Mouse (Mus musculus): ENCODE results near the gene A630095N17Rik.
"Not testable (repeated sequence)": the region's sequence is repeated elsewhere in the genome, so short reads cannot be mapped to it uniquely, and the experiment has no call there.

The A630095N17Rik gene

DNA sequence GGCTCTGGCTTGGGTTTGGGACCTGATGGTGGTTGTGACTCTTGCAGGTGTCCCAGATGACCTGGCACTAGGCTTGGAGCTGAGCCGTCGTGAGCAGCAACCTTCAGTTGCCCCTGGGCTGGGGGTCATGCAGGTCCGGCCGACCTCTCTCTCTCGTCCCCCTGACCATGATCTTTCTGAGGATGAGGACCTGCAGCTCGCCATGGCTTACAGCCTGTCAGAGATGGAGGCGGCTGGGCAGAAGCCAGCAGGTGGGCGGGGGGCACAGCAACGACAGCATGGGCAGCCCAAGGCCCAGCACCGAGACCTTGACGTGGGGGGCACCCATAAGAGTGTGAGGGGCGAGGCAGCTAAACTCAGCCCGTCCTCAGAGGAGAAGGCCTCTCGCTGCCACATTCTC is 11.5 kb upstream of the A630095N17Rik start:
- DNase-seq, result peak in 1 of 2 experiments; percentile 16

GRCm38 (mm10) chr1:75239591-75239990 is 7.7 kb upstream of the A630095N17Rik start:
- peak; percentile 56 to 68 for DNase-seq

DNA sequence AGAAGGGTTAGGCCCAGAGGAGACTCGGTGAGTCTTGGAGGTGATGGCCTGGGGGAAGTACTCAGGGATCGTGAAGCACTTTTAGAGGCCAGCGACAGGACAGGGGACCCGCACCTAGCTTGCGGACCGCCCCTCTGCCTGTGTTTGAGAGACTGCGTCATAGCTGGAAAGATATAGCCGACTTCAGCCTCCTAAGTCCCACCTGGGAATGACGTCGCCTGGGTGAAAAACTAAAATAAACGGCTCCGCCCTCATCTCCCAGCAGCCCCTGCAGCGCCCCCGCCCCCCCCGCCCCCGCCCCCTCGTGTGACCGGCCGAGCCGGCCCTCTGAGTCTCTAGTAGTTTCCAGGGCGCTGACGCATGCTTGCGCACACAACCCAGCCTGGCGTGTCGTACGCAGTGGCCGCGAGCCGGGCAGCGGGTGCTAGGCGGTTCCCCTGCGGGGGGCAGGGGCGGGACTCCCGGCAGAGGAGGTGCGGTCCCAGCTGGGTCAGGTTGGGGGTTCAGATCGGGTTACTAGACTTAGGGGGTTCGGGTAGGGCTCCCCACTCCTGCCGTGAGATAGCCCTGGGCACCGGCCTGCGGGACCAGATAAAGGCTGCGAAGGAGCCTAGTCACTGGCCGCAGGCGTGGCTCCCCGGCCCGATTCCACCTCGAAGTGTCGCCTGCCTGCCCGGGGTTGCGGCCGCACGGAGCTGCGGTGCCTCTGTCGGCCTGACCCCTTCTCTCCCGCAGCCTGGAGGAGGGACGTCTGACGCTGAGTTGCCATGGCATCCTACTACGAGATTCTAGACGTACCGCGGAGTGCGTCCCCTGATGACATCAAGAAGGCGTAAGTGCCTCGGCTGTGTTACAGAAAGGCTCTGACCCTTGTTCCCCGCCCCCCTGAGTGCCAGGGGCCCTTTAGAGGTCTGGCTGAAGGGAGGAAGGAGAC is 4.5 kb upstream of the A630095N17Rik start, which contains the start of gene Dnajb2:
Gene Dnajb2, plus strand, starts transcription at position 290 of the 934 bp plus-strand sequence.
- DNase-seq, result peak; percentile 91 to 93

- peak; percentile 84 to 90 for DNase-seq
These were observed 2.7 kb upstream of the A630095N17Rik start for GRCm38 (mm10) chr1:75234606-75235005.

DNA sequence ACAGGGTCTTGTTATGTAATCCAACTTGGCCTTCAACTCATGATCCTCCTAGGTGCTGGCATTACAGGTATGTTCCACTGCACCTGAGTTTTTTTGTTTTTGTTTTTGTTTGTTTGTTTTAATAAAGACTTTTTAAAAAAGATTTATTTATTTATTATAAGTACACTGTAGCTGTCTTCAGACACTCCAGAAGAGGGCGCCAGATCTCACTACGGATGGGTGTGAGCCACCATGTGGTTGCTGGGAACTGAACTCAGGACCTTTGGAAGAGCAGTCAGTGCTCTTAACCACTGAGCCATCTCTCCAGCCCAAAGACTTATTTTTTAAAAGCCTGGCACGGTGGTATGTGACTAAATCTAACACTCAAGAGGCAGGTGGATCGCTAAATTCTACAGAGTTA is 587 bp upstream of the A630095N17Rik start:
- DNase-seq, result not testable (repeated sequence)

- DNase-seq, result no peak
These were observed 678 bp downstream of the A630095N17Rik start for GRCm38 (mm10) chr1:75231224-75231623.

DNA sequence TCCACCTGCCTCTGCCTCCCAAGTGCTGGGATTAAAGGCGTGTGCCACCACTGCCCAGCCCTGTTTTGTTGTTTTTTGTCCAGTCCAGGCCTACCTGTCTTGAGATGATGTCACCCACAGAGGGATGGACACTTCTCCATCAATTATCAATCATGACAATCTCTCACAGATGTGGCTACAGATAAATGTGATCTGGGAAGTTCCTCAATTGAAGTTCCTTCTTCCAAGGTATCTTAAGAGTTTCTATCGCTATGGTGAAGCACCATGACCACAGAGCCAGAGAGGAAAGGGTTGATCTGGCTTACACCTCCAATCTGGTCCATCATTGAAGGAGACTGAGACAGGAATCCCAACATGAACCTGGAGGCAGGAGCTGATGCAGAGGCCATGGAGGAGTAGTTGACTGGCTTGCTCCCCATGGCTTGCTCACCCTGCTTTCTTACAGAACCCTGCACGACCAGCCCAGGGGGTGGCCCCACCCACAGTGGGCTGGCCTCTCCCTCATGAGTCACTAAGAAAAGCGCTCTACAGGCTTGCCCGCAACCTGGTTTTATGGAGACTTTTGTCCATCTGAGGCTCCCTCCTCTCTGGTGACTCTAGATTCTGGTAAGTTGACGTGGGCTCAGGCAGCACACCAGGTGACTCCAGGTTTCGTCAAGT is 1.4 kb downstream of the A630095N17Rik start:
- no peak for DNase-seq

GRCm38 (mm10) chr1:75229158-75229557 is 2.7 kb downstream of the A630095N17Rik start:
- DNase-seq, result no peak

- no peak for DNase-seq
These were observed 4.2 kb downstream of the A630095N17Rik start for GRCm38 (mm10) chr1:75227653-75228052.

DNA sequence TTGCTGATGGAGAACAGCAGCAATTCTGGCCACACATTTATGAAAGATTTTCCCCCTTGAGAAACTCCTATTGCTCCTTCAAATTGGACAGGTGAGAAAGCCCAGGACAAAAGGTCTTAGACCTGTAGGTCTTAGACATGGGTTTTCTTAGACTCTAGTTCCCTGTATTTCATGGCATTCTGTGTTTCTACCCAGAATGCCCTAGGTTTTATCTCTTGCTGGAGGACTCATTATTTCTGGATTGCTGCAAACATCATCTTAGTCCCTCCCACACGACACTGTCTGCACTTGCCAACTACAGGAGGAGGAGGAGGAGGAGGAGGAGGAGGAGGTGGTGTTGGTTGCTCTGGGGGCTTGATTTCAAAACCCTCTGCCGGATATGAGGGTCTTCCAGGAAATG is 5.8 kb downstream of the A630095N17Rik start:
- no peak for DNase-seq

- DNase-seq, result no peak
These were observed 6.4 kb downstream of the A630095N17Rik start for GRCm38 (mm10) chr1:75225473-75225872.

- no peak for DNase-seq
These were observed 8.4 kb downstream of the A630095N17Rik start for GRCm38 (mm10) chr1:75223532-75223931.

DNA sequence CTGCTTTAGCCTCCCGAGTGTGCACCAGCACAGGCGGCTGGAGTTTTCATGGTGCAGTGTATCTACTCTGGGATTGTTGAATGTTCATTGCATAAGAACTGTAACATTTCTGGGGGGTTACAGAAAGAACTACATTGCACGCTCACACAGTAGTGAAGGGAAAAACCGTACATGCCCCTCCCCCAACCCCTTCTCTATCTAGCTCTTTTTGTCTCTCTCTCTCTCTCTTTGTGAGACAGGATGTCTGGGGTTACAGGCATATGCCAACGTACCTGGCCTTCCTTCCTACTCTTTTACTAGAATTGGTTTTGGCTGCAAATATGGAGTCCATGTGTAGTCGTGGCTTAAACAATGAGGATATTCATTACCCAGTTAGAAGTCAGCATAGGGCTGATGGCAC is 9.0 kb downstream of the A630095N17Rik start:
- no peak for DNase-seq

GRCm38 (mm10) chr1:75221538-75221937 is 10.4 kb downstream of the A630095N17Rik start:
- no peak for DNase-seq

- DNase-seq, result peak in 1 of 2 experiments; percentile 60
These were observed 12.4 kb downstream of the A630095N17Rik start, which contains the start of gene Tuba4a for GRCm38 (mm10) chr1:75219531-75219930. Tuba4a (minus strand) TSS chr1:75219865.

GRCm38 (mm10) chr1:75219078-75219477 is 12.8 kb downstream of the A630095N17Rik start:
- DNase-seq, result peak; percentile 96 to 97

- DNase-seq, result peak; percentile 91 to 95
These were observed 13.5 kb downstream of the A630095N17Rik start for GRCm38 (mm10) chr1:75218227-75219001.

DNA sequence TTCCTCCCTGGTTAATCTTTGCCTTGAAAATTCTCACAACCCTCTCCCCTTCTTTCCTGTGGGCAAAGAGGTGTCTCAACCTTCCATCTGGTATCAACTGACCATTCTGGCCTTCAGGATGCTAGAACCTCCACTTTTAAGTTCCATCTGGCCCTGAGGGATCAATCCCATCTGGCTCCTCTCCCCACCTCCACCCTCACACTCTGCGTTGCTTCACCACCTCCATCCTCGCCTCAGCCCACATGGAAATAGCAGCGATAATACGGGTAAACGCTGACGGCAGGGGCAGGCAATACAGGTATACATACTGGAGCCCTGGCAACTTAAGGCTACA is 14.0 kb downstream of the A630095N17Rik start:
- DNase-seq, result peak in 1 of 2 experiments; percentile 66

DNA sequence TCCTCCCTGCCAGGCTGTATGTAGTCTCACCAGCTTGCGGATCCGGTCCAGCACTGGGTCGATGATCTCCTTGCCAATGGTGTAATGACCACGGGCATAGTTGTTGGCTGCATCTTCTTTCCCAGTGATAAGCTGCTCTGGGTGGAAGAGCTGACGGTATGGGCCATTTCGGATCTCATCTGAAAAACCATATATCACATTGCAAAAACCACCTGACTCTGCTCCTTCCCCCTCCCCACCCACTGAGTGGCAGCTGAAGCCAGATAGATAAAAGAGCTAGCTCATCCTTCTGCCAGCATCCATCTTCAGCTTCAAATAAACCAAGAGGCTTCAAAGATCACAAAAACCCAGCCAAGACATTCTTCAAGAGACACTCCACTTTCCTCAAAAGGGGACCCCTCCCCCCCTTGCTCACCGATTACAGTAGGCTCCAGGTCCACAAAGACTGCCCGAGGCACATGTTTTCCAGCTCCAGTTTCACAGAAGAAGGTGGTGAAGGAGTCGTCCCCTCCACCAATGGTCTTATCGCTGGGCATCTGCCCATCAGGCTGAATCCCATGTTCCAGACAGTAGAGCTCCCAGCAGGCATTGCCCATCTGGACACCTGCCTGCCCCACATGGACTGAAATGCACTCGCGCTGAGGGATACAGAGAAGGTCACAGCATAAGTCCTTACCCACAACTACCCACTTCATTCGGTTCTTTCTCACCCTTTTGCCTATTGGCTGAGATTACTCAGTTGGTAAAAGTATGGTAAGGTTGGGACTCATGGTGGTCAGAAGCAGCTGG is 14.9 kb downstream of the A630095N17Rik start:
- peak; percentile 61 to 65 for DNase-seq

DNA sequence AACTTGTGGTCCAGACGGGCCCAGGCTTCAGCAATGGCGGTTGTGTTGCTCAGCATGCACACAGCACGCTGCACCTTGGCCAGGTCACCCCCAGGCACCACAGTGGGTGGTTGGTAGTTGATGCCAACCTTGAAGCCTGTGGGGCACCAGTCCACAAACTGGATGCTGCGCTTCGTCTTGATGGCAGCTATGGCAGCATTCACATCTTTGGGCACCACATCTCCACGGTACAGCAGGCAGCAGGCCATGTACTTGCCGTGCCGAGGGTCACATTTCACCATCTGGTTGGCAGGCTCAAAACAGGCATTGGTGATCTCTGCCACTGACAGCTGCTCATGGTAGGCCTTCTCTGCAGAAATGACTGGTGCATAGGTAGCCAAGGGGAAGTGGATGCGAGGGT is 16.1 kb downstream of the A630095N17Rik start:
- peak in 1 of 2 experiments; percentile 27 for DNase-seq

DNA sequence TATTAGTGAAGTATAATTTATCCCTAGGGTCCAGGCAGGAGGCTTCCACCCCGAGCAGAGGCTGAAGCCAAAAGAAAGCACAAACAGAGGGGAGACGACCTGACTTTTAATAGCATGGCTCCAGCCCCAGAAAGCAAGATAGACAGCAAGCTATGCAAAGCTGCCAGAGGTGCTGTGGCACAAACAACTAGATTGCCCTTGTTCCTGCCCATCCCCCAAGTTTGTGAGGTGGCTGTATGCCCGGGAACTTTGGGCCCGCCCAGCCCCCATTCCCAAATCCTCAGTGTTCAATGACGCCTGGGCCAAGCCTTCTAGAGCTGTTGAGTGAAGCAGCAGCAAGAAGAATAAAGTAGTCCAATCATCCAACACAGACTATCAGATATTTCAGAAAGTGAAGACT is 17.0 kb downstream of the A630095N17Rik start:
- DNase-seq, result peak; percentile 35 to 49

DNA sequence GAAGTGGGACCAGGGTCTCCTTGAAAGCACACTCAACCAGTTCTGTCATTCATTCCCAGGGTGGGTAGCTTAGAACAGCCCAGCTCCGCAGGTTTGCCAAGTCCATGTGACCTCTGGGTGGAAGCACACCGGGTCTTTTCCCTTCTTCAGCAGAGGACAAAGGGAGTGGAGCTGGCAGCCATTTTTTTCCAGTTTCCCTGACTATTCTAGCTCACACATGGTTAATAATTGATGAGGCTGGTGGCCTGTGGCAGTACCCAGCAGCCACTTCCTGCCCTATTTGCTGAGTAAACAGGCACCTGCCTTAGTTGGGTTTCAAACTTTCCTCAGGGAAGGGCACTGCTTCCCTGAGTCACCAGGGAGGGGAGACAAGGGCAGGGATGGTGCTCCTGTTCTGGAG is 17.5 kb downstream of the A630095N17Rik start:
- peak in 1 of 2 experiments; percentile 19 for DNase-seq
